Mouse (Mus musculus): ENCODE measurements around the gene Olfr97.
"Not testable (repeated sequence)": the region's sequence is repeated elsewhere in the genome, so short reads cannot be mapped to it uniquely, and the experiment has no call there.

The Olfr97 gene

DNA sequence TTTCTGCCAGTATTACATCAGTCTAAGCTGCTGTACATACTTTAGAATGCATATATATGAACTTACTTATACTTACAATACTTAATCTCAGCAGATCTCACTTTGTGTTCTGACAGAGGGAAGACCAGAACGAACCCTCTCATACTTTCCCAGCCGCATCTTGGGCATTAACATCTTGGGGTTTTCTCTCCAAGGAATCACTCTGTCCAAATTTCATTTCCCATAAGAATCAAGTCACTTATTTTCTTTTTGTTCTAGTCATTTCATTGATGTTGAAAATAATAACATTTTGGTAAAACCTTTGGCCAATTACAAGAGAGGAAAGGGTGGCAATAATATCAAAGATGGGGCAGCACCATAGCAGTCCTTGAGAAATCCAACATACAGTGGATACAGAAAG, at the start of gene Olfr97:
TSS of gene Olfr97 (minus strand) at position 101 of the 400 bp plus-strand sequence.
- not testable (repeated sequence) for DNase-seq (ENCODE audit: low spot score in 2 of 2)

DNA sequence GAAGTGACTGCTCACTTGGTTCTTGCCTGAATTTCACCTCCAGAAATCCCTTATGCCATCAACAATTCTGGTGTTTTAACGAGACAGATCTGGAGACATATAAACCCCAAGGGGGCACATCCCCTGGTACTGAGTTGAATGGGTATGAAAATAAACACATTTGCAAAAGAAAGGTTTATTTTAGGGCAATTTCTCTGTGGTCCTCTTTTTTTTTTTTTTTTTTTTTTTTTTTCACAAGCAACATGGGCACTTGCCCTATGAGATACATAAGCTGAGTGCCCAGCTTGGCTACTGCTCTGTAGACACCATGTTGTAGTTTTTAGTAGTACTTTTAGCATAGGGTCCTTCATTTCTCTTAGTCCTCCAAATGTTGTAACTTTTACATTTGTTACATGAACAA, 46.2 kb upstream of the Olfr97 start, which contains the start of gene Olfr99:
TSS of gene Olfr99 (minus strand) at position 101 of the 400 bp plus-strand sequence.
- DNase-seq (ENCODE audit: low spot score in 2 of 2): no peak

DNA sequence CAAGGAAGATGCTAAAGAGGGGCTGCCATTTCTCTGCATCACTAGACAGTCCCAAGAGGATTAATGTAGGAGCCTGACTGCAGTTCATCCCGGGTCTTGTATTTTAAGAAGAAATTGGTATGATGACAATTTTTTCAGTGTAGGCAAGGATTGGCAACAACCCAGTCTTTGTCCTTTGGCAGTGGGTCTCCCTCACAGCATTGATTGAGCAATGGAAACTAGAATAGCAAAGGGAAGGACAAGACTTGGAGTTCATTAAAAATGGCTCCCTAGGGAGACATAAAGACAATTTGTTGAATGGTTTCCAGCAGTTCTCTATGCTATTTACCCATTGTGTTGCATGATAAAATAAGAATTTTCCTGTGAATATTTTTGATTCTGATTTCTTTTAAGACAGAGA, 43.2 kb upstream of the Olfr97 start:
- DNase-seq (ENCODE audit: low spot score in 2 of 2): no peak

DNA sequence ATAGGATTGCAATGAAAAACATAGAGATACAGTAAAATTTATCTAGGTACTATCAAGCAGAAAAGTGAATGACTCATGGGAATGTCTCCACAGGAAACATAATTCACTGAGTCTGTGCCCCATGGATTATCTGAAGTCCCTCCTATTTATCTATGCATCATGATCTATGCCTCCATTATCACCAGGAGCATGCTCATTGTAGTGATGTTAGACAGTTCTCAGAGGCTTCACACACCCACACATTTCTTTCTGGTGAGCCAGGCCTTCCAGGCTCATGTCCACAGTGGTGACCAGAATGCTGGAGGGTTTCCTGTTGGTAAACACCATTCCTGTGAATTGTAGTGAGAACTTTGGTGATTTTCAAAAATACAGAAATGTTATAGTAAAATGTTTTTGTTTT, 39.4 kb upstream of the Olfr97 start:
- DNase-seq (ENCODE audit: low spot score in 2 of 2): no peak

- DNase-seq (ENCODE audit: low spot score in 2 of 2): no peak
These were observed 38.6 kb upstream of the Olfr97 start for GRCm38 (mm10) chr17:37275626-37276248.

DNA sequence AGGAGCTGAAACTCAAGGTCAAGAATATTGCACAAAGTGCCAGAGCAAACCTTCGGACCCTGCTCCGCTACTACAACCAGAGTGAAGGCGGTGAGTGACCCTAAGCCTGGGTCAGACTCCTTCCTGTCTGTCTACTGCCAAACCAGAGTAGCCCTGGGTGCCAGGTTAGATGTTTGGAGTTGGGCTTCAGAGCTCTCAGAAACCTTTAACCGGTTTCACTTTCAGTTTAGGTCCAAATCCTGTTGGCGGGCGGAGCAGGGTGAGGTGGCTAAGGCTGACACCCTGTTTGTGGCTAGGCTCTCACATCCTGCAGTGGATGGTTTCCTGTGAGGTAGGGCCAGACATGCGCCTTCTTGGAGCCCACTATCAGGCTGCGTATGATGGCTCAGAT, 33.6 kb upstream of the Olfr97 start:
- peak; percentile 42 to 69 for DNase-seq (ENCODE audit: low spot score in 2 of 2)

GRCm38 (mm10) chr17:37270058-37270701, 33.0 kb upstream of the Olfr97 start, which contains the start of gene H2-M3:
TSS of gene H2-M3 (plus strand) at chr17:37270220.
- peak; percentile 83 to 93 for DNase-seq (ENCODE audit: low spot score in 2 of 2)

GRCm38 (mm10) chr17:37263626-37264025, 26.5 kb upstream of the Olfr97 start, which contains the start of gene Olfr98:
TSS of gene Olfr98 (minus strand) at chr17:37263749.
- DNase-seq (ENCODE audit: low spot score in 2 of 2): no peak

DNA sequence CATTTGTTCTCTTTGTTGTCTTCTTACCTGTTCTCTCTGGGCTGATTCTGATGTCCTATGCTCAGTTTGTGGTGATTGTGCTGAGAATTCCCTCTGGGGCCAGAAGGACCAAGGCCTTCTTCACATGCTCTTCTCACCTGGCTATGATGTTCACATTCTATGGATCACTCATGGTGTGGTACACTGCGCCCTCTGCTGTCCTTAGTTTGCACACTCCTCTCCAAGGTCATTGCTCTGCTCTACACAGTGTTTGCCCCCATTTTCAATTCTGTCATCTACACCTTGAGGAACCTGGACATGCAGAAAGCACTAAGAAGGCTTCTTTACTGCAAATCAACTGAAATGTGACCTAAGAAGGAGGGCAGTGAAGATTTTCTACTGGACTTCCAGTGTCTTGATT, 13.4 kb upstream of the Olfr97 start:
- DNase-seq (ENCODE audit: low spot score in 2 of 2): no peak

GRCm38 (mm10) chr17:37249460-37249859, 12.3 kb upstream of the Olfr97 start:
- DNase-seq (ENCODE audit: low spot score in 2 of 2): no peak

- peak in 1 of 2 experiments; percentile 13 for DNase-seq (ENCODE audit: low spot score in 2 of 2)
These were observed 9.6 kb upstream of the Olfr97 start for GRCm38 (mm10) chr17:37246715-37247114.

- no peak for DNase-seq (ENCODE audit: low spot score in 2 of 2)
These were observed 5.1 kb upstream of the Olfr97 start for GRCm38 (mm10) chr17:37242198-37242597.

GRCm38 (mm10) chr17:37221879-37222278, 15.3 kb downstream of the Olfr97 start:
- no peak for DNase-seq (ENCODE audit: low spot score in 2 of 2)

DNA sequence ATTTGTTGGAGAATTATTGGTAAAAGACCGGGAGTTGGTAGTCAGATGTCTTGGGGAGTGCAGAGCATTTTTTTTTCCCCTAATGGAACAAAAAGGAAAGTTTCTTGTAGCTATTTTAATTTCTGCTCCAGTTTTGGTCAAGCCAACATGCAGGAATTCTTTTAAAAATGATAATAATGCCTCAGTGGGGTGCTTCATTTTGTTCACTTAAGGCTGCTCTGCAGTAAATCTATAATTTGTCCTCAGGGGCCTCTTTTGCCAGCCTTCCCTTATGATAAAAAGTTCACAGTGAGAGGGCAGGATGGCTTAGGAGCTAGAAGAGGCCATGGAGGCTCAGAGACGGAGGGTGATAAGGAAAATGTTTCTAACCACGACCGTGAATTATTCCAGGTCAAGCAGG, 17.3 kb downstream of the Olfr97 start, which contains the start of gene Olfr96:
TSS of gene Olfr96 (plus strand) at position 301 of the 400 bp plus-strand sequence.
- no peak for DNase-seq (ENCODE audit: low spot score in 2 of 2)

DNA sequence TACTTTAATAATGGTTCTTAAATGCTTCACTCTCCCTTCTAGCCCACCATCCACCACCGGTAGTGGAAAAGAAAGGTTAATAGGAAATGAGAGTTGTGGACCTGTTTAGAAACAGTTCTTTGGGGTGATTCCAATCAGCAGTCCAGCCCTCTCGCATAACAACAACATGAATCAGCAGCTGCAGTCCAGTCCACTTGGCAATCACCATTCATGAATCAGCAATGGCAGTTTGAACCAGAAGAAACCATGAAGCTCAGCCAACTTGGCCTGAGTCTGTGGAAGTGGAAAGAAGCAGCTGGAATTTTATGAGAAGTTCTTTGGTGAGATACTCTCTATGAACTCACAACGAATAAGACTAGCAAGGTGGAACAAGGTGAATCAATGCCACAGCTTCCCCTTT, 18.6 kb downstream of the Olfr97 start:
- DNase-seq (ENCODE audit: low spot score in 2 of 2): no peak

DNA sequence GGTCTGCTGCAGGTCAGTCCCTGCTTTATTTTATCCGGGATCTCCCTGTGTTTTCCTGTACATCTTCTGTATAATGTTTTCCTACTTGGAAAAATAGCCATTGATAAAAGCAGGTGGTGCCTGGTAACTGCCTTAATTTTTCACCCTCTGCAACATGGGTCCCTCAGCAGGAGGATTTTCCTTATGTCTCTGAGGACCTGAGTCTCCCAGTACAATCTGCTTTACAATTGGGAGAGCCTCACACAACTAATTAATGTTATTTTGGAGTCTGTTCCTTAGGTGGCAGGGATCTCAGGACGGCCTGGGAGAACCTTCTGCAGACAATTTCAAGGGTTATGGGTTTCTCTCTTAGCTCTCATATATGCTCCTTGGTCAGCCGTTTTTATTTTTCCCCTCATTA, 24.1 kb downstream of the Olfr97 start, which contains the start of gene Olfr95:
TSS of gene Olfr95 (minus strand) at position 101 of the 400 bp plus-strand sequence.
- no peak for DNase-seq (ENCODE audit: low spot score in 2 of 2)

DNA sequence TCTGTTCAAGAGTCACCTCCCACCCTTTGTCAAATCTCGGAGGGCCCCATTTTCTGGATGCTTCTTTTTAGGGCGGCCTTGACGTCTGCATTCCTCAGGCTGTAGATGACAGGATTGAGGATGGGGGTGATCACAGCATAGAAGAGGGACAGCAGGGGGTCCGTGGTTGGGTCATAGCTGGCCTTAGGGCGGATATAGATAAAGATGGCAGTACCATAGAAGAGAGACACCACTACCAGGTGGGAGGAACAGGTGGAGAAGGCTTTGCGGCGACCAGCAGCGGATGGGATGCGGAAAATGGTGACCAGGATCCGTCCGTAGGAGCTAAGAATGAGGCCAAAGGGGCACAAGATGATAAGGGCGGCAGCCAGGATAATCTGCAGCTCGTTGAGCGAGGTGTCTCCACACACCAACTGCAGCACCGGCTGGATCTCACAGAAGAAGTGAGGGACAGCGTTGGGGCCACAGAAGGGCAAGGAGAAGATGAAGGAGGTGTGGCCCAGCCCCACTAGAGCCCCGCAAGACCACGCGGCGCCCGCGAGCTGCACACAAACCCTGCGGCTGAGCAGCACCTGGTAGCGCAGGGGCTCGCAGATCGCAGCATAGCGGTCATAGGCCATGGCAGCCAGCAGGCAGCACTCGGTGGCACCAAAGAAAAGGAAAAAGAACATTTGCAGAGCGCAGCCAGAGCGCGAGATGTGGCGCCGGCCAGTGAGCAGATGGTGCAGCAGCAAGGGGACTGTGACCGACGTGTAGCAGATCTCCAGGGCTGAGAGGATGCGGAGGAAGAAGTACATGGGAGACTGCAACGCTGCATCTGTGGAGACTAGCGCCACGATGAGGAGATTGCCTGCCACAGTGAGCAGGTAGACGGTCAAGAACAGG, 26.0 kb downstream of the Olfr97 start:
- no peak for DNase-seq (ENCODE audit: low spot score in 2 of 2)

DNA sequence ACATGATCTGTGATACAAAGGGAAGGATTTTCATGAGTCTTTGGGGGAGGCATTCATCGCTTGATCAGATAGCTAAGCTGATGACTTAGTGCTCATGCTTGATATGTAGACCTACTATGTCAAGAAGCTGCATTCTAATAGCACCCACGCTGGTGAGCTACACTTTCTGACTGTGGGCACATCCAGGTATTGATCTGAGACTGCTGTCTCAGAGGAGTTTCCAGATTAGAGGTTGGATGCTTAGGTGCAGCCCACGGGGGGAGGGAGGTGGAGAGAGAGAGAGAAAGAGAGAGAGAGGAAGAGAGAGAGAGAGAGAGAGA, 33.3 kb downstream of the Olfr97 start:
- no peak for DNase-seq (ENCODE audit: low spot score in 2 of 2)

DNA sequence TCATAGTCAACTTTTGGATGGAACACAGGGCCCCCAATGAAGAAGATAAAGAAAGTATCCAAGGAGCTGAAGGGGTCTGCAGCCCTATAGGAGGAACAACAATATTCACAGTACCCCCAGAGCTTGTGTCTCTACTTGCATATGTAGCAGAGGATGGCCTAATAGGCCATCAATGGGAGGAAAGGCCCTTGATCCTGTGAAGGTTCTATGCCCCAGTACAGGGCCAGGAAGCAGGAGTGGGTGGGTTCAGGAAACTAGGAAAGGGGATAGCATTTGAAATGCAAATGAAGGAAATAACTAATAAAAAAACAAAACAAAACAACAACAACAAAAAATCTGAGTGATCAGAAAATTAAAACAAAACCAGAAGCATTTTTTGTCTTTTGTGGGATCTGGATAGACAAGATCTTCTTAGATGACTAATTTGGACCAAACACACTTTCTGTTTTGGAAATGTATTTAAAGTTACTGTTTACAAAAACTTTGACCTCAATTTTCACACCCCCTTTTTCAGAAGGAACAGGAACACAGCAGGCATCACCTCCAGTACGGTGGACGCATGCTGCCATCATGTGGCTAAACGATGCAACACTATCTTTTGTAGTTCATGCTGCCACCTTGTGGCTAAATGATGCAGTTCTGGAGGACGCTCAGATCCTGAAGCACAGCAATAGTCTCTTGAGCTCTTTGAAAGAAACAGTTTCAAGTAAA, 33.8 kb downstream of the Olfr97 start:
- peak; percentile 46 to 73 for DNase-seq (ENCODE audit: low spot score in 2 of 2)

DNA sequence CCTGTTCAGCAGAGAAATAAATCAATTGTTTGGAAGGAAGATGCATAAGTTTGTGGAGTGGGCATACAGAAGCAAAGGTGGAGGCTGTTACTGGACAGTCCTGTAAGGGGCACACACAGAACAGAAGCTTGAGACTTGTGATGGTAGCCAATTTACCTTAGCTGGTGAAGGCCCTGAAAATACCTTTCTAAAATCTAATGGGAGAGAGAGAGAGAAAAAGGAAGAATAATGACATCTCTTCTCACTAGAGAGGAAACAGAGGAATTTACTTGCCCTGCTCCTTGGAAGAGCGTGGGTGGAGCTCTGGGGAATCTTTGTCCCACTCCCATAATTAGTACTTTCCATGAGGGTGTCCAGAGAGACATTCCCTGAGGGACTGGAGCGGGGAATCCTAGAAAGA, 36.2 kb downstream of the Olfr97 start, which contains the start of gene Olfr94:
TSS of gene Olfr94 (minus strand) at position 101 of the 400 bp plus-strand sequence.
- no peak for DNase-seq (ENCODE audit: low spot score in 2 of 2)

Data from spleen, postnatal 4 days (tissue).